Mouse (Mus musculus): ENCODE results near the gene Blvrb.

Blvrb gene

DNA sequence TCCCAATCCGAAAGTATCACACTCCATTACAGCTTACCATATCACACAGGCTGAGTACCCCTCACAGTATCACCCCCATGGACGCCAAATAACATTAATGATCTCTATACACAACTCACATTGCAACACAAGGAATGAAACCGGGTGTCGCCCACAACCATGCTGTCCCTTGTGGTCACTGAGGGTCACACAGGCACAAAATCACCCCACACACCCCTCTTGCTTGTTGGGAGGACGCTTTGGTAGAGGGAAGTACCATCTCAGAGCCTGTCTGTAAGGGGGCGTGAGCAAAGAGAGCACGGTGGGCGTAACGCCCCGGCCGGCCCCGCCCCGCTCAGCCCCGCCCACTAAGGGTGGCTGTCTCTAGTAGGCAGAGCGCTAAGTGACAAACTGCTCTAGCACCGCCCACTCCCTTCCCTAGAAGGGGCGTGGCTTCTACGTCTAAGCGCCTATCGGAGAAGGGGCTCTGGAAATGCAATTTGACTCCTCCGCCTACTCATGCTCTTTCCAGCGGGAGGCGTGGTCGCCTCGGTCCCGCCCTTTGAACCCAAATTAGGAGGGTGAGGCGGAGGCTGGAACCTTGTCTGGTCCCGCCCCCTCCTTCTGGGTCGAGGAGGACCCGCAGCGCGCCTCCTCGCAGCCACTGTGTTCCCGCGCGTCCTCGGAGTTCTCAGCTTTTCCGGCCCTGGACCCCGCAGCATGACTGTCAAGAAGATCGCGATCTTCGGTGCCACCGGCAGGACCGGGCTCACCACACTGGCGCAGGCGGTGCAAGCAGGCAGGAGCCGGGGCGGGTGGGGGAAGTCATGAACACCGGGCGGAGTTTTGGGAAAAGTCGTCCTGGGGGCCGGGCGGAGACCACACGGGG lies at the start of gene Blvrb, which contains the start of gene Sptbn4:
TSS of gene Blvrb (plus strand) at position 560 of the 868 bp plus-strand sequence.
TSS of gene Sptbn4 (minus strand) at position 268 of the 868 bp plus-strand sequence.
- peak; percentile 97 to 99 for DNase-seq (ENCODE audit: low spot score in 2 of 2)

DNA sequence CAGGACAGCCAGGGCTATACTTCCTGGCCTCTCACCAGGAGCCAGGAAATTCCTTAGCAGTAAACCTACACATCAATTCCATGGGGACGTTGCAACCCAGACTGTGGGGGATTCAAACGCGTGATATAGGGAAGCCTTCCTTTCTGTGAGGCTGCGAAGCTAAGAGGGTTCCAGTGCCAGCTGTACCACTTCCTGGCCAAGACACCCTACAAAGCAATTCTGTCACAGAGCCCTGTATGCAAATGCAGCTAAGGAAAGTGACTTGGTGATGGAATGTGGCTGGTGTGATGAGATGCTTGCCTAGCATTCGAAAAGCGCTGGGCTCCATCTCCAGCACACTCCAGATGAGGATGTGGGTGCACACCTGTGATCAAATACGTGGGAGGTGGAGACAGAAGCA lies 47.2 kb upstream of the Blvrb start:
- DNase-seq (ENCODE audit: low spot score in 2 of 2) = no peak

DNA sequence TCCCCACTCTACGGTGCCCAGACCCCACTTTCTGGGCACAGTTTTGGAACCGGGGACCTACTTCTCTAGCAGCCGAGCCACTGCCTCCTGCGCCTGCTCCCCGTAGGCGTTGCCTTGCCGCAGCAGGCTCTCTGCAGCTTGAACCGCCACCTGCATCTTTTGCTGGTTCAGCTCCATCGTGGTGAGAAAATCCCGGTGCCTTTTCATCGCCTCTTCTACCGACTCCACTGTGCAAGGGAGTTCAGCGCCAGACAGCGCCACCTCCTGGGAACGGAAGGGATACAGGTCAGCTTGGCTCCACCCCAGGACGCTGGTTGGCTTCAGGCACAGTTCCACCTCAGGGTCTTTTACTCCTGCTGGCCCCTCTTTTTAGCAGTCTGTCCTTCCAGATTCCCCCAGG lies 45.1 kb upstream of the Blvrb start:
- DNase-seq (ENCODE audit: low spot score in 2 of 2) = peak; percentile 40 to 76

DNA sequence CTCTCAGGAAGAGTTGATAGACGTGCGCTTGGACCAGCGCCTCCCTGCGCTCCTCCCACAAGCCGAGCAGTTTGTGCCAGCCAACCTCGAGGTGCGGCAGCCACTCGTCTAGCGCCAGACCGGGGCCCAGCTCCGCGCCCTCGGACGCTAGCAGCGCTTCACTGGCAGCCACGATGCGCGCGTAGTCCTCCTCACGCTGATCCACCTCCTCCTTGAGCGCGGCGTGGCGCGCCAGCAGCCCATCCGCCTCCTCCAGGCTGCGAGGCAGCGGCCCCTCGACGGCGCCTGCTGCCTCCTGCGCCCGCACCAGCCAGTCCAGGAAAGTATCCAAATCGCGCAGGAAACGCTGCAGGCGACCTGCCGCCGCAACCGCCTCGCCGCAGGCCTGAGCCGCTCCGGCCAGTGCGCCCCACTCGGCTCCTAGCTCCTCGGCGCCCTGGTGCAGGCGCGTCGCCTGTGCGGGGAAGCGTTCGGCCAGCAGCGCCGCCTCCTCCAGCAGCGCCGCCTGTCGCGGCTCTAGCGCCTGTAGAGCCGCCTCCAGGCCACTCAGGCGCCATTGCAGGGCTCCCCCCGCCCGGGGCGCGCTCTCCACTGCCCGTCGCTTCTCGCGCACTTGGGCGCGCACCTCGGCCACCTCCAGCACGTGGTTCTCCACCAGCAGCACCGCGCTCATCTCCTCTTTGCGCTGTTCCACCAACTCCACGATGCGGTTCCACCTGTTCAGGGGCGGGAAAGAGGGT lies 43.4 kb upstream of the Blvrb start:
- no peak for DNase-seq (ENCODE audit: low spot score in 2 of 2)

DNA sequence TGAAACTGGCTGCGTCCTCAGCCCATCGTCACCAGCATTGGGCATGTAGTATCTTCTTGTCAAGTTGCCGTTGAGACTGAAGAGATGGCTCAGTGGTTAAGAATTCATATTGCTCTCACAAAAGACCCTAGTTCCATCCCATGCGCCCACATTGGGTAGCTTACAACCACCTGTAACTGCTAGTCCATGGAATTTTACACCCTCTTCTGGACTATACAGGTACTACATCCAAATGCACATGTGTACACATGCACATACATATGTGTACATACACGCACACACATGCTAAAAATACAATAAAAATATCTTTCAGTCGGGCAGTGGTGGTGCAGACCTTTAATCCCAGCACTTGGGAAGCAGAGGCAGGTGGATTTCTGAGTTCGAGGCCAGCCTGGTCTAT lies 41.3 kb upstream of the Blvrb start:
- DNase-seq (ENCODE audit: low spot score in 2 of 2) = no peak

DNA sequence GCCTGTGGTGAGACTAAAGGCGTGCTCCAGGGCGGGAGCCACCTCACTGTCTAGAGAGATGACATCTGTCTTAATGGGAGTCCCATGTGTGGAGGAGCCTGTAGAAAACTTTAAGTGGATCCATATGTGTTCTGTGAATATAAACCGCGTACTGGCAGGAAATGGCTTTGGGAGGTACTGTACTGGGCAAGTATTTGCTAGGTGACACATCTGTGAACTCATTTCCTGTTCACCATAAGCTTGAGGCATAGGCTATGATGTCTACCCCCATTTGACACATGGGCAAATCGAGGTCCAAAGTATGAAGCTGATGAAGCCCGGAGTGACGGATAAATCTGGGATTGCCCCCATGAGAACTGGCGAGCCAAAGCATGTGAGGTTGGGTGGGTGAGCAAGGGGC lies 40.0 kb upstream of the Blvrb start:
- DNase-seq (ENCODE audit: low spot score in 2 of 2) = no peak

DNA sequence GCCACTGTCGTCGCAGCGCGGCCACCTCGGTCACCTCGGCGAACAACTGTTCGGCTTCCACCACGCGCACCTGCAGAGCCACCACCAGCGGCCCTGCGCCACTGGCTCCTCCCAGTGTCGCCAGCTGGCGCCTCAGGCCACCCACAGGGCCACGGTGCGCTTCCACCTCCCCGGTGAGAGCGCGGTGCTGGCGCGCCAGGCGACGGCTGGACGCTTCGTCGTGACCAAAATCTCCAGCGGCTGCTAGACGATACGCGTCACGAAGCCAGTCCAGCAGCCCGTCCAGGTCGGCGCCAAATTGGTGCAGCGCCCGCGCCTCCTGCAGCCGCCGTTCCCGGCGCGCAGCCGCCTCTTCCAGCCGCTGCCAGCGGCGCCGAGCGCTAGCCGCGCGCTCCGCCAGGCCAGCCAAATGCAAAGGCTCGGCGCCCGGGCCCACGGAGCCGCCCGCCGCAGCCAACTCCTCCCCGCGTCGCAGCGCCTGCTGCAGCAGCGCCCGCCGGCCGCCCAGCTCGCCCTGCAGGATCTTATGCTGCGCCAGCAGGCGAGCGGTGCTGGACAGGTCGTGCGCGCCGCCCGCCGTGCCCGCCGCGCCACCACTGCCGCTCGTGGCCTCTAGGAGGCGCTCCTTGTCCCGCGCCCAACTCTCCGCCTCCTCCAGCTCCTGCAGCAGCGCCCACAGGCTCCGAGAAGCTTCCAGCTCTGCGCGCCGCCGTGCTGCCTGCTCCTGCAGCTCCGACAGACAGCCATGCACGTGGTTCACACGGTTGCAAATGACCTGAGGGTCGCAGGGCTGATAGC lies 39.2 kb upstream of the Blvrb start:
- peak; percentile 64 to 73 for DNase-seq (ENCODE audit: low spot score in 2 of 2)

DNA sequence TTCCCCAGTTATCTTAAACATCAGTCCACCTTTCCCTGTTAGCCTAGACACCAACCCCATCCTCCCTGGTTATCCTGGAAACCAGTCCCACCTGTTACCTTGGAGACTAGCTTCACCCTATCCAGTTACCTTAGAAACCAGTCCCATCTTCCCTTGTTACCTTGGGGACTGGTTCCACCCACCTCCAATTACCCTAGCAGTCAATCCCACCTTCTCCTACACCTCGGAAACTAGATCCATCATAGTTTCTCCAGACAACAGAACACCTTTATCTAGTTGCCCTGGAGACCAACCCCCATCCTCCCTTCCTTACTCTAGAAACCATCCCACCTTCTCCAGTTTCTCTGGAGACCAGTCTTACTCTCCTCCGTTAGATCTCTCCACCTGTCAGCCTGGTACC lies 30.6 kb upstream of the Blvrb start:
- DNase-seq (ENCODE audit: low spot score in 2 of 2) = no peak

DNA sequence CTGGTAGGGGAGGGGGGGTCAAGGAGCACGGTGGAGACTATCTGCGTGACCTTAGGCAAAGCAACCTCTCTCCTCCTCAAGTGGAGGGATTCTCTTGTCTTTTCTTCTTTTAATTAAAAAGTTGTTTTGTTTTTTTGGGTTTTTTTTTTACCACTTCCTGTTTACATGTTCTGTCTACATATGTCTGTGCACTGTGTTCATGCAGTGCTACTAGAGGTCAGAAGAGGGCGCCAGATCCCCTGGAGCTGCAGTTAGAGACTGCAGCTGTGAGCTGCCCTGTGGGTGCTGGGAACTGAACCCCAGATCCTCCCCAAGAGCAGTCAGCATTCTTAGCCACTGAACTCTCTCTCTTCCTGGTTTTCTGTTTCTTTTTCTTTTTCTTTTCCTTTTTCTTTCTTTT lies 28.7 kb upstream of the Blvrb start:
- no peak for DNase-seq (ENCODE audit: low spot score in 2 of 2)

DNA sequence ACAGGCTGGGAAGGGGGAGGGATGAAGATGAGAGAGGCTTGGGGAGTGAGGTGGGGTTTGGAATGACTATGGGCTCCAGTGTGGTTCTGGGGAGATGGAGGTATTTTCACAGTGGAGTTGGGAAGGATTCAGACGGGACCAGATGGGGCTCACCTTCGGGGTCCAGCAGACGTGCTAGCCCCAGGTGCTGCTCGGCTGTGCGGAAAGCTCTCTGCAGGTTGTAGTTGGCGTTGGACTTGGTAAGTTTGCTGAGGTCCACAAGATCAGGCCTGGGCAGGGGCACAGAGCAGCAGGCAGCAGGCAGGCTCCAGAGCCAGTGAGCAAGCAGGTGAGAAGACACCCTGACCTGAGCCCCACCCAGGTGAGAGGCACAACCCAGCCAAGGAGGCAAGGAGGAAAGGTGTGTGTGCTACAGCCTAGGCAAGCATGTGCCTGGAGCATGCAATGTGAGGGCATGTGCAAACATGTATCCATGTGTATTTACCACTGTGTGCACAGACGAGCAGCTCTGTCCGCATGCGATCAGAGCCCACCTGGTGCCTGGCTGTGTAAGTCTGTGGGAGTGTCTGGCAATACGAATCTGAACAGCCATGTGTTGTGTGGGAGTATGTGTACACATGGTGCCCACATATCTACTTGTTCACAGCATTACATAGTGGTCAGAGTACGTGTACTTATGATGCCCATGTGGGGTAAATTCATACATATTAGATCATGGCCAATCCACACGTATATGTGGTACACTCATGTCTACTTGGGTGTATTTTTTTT lies 24.0 kb upstream of the Blvrb start:
- DNase-seq (ENCODE audit: low spot score in 2 of 2) = no peak

DNA sequence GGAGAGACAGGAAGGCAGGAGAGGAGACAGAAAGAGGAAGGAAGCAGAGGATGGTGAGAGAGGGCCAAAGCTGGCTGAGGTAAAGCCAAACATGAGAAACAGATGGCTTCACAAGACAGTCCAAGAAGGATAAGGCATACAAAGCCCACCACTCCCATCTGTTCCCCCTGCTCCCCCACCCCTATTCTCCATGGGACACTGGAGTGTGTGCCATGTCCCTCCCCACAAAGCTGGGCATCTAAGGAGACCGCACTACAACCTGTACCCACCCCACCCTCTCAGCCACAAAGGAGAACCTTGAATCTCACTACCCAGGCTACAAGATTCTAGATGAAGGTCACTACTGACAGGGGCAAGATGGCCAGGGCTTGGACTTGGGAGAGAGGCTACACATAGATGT lies 20.4 kb upstream of the Blvrb start:
- DNase-seq (ENCODE audit: low spot score in 2 of 2) = no peak

DNA sequence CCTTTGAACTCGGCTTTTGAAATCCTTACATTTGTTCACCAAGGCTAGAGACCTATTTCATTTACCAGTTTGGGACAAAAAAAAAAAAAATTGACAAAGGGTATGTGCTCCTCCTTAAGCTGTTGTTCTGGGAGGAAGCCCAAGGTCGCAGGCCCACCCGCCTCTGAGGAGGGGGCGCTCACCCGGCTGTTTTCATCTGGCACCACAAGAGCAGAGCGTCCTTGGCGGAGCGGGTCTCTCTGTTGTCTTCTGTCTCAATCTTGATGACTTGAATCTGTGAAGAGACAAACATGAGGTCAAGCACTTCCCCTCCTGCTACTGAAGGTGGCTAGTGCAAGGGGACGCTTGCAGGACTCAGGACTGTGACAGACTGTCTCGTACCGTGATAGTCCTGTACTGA lies 19.8 kb upstream of the Blvrb start:
- DNase-seq (ENCODE audit: low spot score in 2 of 2) = no peak

DNA sequence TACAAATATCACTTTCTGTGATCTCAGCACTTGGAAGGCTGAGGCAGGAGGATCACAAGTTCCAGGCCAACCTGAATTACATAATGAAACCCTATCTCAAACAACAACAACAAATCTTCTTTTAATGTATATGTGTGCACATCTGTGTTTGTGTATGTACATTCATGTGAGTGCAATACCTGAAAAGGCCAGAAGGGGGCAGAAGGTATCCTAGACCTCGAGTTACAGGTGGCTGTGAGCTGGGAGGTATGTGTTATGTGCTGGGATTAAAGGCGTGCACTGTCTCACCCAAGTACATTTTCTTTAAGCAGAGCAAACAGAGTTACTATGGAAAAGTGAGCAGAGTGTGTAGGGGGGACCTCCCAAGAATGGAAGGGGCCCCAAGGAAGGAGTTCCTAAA lies 18.6 kb upstream of the Blvrb start:
- DNase-seq (ENCODE audit: low spot score in 2 of 2) = no peak

DNA sequence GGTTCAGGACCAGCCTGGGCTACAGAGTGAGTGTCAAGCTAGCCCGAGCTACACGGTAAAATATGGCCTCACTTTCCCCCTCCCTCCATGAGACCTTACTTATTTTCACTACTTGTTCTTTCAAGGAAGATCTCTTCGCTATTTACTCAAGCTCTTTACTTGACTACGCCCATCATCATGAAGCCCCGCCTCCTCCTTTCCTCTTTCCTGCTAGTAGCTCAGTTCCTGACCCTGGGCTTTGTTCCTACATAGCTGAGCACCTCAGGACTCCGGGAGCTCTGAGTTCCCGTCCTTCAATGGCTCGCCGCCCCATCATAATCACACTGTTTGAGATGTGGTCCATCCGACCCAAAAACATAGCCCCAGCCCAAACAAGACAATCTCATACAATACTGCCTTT lies 14.4 kb upstream of the Blvrb start:
- DNase-seq (ENCODE audit: low spot score in 2 of 2) = no peak

DNA sequence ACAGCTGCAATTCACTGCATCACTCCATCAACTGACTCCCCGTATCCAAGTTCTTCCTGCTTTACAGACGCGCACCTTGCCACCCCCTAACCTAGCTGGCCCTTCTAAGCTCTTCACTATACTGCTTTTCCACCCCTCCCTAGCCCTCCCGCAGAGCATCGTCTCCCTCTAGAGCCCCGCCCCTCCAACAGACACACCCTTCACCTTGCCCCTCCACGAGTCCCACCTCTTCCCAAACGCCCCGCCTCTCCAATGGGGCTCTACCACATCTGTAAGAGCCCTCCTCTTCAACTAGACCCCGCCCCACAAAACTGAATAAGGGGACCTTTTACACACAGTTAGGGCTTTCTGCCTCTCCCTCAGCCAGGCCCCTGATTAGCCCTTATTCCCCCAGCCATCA lies 14.0 kb upstream of the Blvrb start:
- DNase-seq (ENCODE audit: low spot score in 2 of 2) = no peak

DNA sequence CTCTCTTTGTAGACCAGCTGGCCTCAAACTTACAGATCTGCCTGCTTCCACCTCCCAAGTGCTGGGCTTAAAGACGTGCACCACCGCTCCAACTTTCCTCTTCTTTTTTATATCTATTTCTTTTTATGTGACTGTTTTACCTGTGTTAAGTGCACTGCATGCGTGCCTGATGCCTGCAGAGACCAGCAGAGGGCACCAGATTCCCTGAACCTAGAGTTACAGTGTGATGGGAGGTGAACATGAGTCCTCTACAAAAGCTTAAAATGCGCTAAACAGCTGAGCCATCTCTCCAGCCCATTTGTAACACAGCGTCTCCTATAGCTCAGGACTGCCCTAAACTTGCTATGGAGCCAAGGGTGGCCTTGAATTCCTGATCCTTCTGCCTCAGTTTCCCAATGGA lies 10.2 kb upstream of the Blvrb start:
- DNase-seq (ENCODE audit: low spot score in 2 of 2) = peak; percentile 24 to 66

DNA sequence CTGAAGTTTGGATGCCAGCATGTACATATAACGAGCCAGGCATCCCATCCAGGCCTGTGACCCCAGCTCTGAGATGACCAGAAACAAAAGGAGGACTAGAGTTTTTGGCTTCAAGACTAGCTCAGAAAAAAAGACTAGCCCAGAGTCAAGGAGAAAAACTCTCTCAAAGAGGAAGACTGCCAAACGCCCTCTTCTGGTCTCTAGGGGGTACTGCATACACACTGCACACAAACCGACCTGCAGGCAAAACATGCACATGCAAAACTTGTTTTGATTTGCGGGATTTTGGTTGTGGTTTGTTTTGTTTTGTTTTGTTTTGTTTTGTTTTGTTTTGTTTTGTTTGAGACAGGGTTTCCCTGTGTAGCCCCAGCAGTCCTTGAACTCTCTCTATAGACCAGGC lies 7.8 kb upstream of the Blvrb start:
- DNase-seq (ENCODE audit: low spot score in 2 of 2) = no peak

DNA sequence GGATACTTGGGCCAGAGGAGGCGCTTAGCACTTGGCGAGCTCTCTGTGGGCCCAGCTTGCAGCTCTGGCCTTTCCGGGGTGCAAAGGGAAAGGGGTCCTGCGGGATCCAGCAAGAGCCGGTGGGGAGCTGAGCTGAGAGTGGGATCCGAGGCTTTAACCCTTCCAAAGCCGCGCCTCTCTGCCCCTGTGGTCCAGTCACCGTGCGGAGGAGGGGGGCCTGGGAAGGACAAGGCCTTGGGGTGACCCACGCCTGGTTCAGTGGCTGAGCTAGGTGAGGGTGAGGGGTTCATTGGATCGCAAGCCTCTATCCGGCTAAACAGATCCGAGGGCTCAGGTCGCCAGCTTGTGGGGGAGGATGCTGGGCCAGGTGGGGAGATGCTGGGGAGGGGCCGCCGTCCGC lies 1.7 kb upstream of the Blvrb start:
- no peak for DNase-seq (ENCODE audit: low spot score in 2 of 2)

DNA sequence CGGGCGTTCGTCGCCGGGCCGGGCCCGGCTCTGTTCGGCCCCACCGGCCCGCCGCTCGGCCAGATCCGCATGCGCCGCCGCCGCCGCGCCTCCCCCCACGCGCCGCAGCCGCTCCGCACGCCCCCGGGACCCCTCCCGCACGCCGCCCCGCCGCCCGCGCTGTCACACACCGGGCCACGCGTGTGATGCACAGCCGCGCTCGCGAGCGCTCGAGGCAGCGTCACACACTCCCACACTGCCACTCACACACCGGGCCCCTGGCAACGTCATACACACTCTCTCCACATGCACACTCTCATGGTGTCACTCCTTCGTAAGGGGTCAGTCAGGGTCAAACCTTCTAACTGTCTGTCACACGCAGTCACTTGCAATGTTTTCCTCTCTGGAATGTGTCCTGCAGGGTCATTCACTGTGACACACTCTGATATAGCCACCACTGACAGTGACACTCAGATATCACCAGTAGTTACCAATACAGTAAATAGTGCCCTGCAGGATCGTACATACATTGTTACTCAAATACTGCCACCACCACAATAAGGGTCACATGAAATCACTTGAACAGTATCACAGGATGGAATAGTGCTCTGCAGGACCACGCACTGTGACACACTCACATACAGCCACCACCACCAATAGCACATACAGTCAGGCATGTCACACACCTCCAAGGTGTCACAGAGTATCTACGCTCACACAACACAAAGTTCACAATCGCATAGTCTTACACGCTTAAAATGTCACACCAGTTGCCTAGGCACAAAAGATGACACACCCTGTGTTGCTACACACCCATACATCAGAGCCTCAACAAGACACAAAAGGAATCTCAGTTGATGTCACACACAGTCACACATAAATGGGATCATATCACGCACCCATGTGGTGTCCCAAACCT lies 1.0 kb upstream of the Blvrb start:
- DNase-seq (ENCODE audit: low spot score in 2 of 2) = peak in 1 of 2 experiments; percentile 38

DNA sequence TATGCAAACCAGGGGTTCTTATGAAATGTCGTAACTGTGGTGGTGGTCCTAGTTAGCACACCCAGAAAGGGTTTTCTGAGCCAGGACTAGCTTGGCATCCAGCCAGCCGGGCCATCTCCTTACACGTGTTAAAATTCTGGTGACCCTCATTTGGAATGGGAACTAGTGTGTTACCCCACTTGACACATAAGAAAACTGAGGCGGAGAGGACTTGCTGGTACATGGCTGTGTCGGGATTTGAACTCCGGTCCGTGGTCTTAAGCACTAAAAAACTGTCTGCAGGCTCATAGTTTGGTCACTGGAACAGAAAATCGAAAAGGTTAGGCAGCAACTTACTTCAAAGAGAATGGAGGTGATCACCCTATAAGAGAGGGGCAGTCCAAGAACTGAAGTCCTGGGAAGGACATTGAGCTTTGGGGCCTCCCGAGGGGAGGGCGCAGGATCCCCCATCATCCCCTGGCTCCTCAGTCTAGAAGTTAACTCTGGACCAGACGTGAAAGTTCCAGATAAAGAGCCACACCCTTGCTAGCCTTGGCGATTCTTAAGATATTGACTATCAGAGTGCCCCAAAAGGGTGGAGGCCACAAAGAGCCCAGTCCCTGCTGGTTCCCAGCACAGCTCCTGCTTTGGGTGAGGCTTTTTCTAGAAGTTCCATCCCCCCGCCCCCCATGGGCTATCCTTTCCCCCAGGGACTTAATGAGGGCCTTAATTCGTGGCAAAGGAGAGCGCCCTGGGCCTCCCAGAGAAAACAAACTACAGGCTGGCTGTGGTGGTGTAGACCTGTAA lies 836 bp downstream of the Blvrb start:
- DNase-seq (ENCODE audit: low spot score in 2 of 2) = peak; percentile 66 to 71
